Mouse (Mus musculus): Measurements from ENCODE around the gene Omg.

DNA sequence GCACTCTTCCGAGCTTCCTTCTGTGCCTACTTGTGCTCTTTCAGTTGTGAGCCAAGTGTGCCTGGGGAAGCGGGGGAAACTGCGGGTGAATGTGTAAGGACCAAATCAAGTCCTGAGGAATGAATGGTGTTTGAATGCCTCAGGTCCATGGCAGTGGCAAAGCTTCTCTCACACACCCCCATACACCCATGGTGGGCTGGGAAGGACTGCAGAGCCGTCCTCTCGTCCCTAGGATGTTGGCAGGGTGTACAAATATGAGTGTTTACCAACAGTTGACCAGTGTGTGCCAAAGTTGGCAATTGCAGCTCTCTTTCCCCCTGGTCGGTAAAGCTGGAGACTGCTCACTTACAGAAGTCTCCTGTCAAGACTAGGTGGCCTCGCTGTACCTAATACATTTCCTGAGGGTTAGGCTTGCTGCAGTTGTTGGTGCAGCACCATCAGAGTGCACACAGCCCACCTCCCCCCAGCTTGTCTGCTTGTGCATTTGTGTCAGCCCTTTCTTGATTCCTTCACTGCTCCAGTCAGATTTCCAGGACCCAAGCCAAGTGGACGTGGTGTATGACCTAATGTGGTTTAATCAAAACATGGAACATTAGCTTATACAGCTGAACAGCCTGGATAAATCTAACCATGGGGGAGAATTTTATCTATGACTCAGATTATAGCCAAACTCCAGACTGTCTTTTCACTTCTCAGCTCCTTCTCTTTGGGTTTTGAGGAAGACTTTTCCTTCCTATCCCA lies 30.2 kb upstream of the Omg start:
- TF ChIP-seq CTCF (IDR thresholded peaks at IDR 0.05; ENCODE audit: borderline replicate concordance, insufficient read depth, low read depth, low read length) (no peak), POLR2A (IDR thresholded peaks at IDR 0.05; ENCODE audit: borderline replicate concordance, insufficient read depth, low read length) (no peak)

Data from cerebellum, adult 2 months (tissue).